ENCODE assay signal across 8 mouse cellular contexts in genomic region chr7:16399098-16399819, GRCm38 (mm10). TPM values are rescaled to one million over a fixed set of nuclear protein-coding genes. Genes with fewer than 3 reads are reported as not detected.
DNase-seq lines count a peak whose midpoint lies in the region; ATAC-seq lines count a peak whose summit lies in the region.

No protein-coding gene starts in this region.

- peak overlapping the region; percentile 100 for H3K27ac ChIP-seq in hindbrain, embryonic 11.5 days (ENCODE audit: low read depth, low read length)

- peak overlapping the region; percentile 83 for H3K4me2 ChIP-seq in hindbrain, embryonic 11.5 days (replicated peaks; ENCODE audit: low read depth, low read length)

- peak overlapping the region; percentile 65 for H3K9ac ChIP-seq in hindbrain, embryonic 11.5 days (ENCODE audit: low read depth, low read length)

- H3K9me3 ChIP-seq in hindbrain, embryonic 11.5 days (ENCODE audit: control insufficient read depth, low read length) = no peaks in the 10 kb centered on the region

- WGBS in hindbrain, embryonic 11.5 days = 1% methylated on average over 31 of the region's 31 CpGs

- peak; percentile 84 for ATAC-seq in hindbrain, embryonic 11.5 days (ENCODE audit: low FRiP score)

- peak overlapping the region; percentile 86 for H3K4me3 ChIP-seq in hindbrain, embryonic 11.5 days (ENCODE audit: low read depth, low read length)

- H3K4me1 ChIP-seq in hindbrain, embryonic 11.5 days (replicated peaks; ENCODE audit: control insufficient read depth, insufficient read depth, low read length) = no peaks in the 10 kb centered on the region

- peak; percentile 92 for DNase-seq in MN1 (ENCODE audit: low spot score)
- peak; percentile 96 for DNase-seq in cerebellum, adult 9-11 months
- peak; percentile 86 to 93 for DNase-seq in frontal cortex, adult 2 months (ENCODE audit: extremely low spot score in 1 of 2, low spot score in 1 of 2)
- DNase-seq in hindbrain, embryonic 11.5 days (ENCODE audit: low spot score) = peak; percentile 92
- peak; percentile 83 to 87 for DNase-seq in layer of hippocampus, postnatal 10 days (ENCODE audit: low spot score in 2 of 2)
- peak; percentile 94 for DNase-seq in lung, postnatal 14 days
- DNase-seq in ovary, postnatal 36 days (ENCODE audit: low spot score) = peak; percentile 86
- DNase-seq in thymus, postnatal 14 days = peak; percentile 91

- no peaks in the 10 kb centered on the region for H3K36me3 ChIP-seq in hindbrain, embryonic 11.5 days (ENCODE audit: control insufficient read depth, insufficient read depth, low read length)

- H3K27me3 ChIP-seq in hindbrain, embryonic 11.5 days (ENCODE audit: control insufficient read depth, insufficient read depth, low read length) = no peaks in the 10 kb centered on the region

RNA-seq across cellular contexts. Expression of gene Zc3h4, which starts 1.5 kb away (rescaled TPM):
- polyA plus RNA-seq in frontal cortex, adult 2 months (2012; rRNA removed) = 38.9 and 40.0 TPM in 2 replicates
- polyA plus RNA-seq in hindbrain, embryonic 11.5 days (2014; fragmentation: Nextera tagmentation; extraction: Ambion mirVana) = 15.7 and 20.7 TPM in 2 replicates
- 10 to 100 TPM; 46.4 to 52.8 TPM for total RNA-seq in layer of hippocampus, postnatal 10 days (2021)

RNA-seq across cellular contexts. Expression of gene Sae1, which starts 11.7 kb away (rescaled TPM):
- 99.8 and 114 TPM in 2 replicates for polyA plus RNA-seq in frontal cortex, adult 2 months (2012; rRNA removed)
- polyA plus RNA-seq in hindbrain, embryonic 11.5 days (2014; fragmentation: Nextera tagmentation; extraction: Ambion mirVana) = 339 and 377 TPM in 2 replicates
- total RNA-seq in layer of hippocampus, postnatal 10 days (2021) = 100 to 1,000 TPM; 106 to 115 TPM

RNA-seq across cellular contexts. Expression of gene Tmem160, which starts 53.3 kb away (rescaled TPM):
- 84.3 and 91.7 TPM in 2 replicates for polyA plus RNA-seq in frontal cortex, adult 2 months (2012; rRNA removed)
- 51.4 and 56.5 TPM in 2 replicates for polyA plus RNA-seq in hindbrain, embryonic 11.5 days (2014; fragmentation: Nextera tagmentation; extraction: Ambion mirVana)
- total RNA-seq in layer of hippocampus, postnatal 10 days (2021) = 100 to 1,000 TPM in 1 of 2 experiments, 10 to 100 TPM in 1; 86.4 to 103 TPM

Comparison
In these comparisons a context has a peak if more than half of its experiments do, and no peak if none do; other contexts are left out.
1. Peak in every context shown above with its lines: DNase-seq, ATAC-seq, H3K4me3 ChIP-seq and H3K27ac ChIP-seq.